Mouse (Mus musculus): ENCODE data around the gene Pard3b. TPM values are rescaled to one million over a fixed set of nuclear protein-coding genes. Genes with fewer than 3 reads are reported as not detected.

Gene Pard3b
- total RNA-seq, 2 experiments from 2014 or later = 12.7 to 21.1 TPM

DNA sequence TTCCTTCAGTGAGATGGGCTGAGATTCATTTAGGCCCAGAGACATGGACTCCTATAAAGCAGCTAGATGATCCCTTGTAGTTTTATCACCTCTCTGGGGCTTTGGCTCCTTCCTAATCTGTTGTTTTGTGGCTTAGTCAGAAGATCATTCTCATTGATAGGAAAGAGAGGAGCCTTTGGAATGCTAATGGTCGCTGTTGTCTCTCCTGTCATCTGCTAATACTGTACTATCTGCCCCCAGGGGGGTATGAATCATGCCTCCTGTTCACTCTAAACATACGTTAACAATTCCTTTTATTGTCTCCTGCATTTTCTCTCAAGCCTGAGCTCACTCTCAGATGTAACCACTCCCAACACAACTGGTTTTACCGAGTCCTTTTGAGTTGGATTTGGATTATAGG lies 759.6 kb downstream of the Pard3b start:
- DNase-seq = no peak

- DNase-seq = no peak
These were observed 760.1 kb downstream of the Pard3b start for GRCm38 (mm10) chr1:62398738-62399137.

DNA sequence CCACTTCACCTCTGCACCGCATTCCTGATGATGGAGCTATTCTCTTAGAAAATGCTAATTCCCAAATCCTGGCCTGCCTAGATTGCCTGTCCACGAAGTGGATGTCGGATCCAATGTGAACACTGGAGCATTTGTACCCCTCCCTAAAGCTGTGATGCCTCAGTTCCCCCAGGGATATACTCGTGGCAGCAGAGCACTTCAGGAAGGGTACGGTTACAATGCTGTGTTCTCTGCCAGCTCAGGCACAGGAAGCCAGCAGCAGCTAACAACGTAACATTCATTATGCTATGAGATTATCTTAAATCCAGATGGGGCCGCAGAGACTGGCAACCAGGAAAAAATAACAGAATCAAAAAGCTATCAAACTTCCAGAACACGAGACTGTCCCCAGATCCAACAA lies 766.4 kb downstream of the Pard3b start:
- no peak for DNase-seq

GRCm38 (mm10) chr1:62411368-62411767 lies 772.7 kb downstream of the Pard3b start:
- no peak for DNase-seq

DNA sequence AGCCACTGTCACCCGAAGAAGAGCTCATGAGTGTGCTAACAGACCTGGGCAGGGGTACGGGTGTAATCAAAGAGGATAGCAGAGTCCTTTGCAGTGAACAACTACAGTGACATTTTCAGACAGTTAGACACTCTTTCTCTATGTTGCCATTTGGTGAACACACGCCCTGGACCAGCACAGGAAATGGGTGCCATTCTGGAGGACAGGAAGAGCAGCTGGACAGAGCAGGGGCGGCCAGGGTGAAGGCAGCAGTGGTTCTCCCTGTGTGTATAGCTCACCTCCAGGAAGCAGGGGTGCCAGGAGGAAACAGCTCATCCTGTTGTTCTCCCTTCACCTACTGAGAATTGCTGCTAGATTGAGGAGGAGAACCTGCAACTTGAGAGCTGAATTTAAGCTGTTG lies 773.4 kb downstream of the Pard3b start:
- DNase-seq = no peak

DNA sequence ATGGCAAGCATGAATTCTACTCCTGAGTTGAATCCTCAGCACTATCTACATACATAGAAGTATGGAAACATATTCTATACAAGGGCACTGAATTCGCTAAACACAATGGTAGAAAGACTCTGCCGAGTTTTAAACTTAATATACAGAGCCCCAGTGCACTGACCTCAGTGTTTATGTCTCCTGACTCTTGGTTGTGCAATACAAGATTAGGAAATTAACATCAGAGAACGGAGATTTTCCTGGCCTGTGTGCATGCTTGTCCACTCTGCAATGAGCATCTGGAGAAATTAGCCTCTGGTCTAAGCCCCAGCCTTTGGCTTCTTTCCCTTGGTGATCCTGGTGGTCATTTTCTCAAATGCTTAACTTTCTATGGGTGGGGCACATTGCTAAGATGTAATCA lies 774.4 kb downstream of the Pard3b start:
- no peak for DNase-seq

GRCm38 (mm10) chr1:62414521-62414920 lies 775.9 kb downstream of the Pard3b start:
- no peak for DNase-seq

DNA sequence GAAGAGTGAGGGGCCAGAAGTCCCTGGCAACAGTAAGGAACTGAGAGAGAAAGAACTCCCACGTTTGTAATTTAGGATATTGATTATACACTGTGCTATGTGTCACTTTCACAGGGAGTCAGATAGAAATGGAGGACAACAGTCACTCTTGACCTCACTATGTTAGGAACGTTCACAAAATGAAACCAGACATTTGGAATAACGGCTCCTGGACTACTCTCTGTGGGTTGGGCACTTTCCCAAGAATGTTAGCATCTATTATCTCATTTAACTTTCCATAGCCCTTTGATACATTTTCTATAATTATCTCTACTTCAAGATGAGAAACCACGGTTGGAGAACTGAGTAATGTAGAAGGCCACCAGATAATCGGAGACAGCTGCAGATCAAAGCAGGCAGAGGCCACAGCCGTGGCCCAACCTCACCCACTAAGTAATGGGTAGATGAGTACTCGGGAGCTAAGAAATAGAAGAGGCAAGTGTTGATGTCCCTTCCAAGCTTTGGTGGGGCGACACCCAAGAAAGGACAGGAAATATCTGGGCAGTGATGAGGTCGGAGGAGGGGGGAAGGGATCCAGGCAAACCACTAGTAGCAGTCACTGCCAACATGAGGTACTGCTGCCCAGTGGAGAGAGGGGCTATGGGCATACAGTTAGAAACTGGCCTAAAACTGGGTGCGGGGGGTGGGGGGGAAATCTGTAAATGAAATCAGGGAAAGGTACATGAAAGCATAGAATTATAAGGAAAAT lies 778.2 kb downstream of the Pard3b start:
- DNase-seq = no peak

GRCm38 (mm10) chr1:62422896-62423650 lies 784.4 kb downstream of the Pard3b start:
- peak; percentile 46 for DNase-seq

DNA sequence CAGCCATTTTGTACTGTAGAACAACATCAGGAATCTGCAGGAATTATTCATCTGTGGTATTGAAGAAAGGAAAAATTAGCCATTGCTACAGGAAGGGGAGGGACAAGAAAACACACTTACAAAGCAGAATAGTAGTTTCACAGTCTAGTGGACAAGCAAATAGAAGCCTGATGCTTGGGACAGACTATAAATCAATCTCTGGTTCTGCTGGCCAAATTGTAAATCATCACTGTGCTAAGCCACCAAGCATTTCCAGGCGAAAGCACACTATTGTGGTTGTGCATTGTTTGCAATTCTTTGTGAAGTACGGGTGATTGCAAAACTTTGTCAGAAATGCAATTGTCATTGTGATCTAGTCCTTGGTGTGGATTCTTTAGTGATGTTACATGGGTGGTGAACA lies 786.7 kb downstream of the Pard3b start:
- DNase-seq = no peak

DNA sequence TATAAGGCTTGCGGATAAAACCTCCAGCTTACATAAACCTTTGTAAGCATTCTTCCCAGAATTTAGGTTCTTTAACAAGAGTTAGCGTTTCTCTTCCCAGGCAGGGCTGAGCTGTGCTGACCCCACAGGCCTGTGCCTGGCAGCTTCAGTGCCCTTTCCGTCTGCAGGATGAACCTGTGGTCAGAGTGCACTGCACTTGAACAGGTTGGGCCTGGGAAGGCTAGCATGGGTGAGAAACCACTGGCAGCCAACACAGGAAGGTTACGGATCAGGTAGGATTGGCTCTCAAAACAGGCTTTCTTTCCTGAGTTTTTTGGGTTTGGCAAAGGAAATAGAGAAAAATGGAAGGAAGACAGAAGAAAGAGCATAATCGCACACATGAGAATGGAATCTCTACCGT lies 790.1 kb downstream of the Pard3b start:
- no peak for DNase-seq

DNA sequence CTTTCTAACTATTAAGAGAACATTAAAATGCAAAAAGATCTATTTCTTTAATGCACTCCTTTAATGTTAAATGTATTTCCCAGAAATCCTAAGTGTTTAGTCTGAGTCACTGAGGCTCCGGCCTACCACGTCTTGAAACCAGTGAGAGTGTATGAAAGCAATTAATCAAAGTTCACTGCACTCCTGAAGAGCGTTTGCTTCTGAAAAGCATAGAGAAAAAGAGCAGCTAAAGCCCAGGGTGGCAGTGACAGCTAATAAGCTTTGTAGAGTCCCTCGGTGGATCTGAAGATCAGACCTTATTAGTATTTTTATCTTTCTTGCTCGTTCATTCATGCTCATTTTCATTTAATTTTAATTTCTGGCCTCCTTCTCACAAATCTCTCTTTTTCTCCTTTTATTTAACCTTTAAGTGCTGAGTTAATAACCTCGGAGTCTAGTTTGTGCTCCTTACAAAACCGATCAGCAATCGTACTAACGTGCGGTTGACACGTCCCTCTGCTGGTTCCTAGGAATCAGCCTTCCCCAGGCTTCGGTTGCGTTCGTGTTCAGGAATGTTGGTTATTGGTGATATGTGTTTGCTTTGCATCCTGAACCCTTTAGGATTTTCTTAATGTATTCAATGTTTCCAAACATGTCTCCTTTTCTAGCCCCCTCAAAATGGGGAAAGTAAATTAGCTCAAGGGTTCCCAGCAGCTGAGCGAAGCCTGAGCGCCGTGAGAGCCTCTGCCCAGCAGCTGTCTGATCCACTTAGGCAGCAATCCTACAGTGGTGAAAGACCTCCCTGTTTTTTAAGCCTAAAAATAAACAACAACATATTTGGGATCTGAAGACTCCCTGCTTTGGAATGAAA lies 790.9 kb downstream of the Pard3b start:
- DNase-seq = no peak

GRCm38 (mm10) chr1:62431054-62431453 lies 792.4 kb downstream of the Pard3b start:
- DNase-seq = no peak

DNA sequence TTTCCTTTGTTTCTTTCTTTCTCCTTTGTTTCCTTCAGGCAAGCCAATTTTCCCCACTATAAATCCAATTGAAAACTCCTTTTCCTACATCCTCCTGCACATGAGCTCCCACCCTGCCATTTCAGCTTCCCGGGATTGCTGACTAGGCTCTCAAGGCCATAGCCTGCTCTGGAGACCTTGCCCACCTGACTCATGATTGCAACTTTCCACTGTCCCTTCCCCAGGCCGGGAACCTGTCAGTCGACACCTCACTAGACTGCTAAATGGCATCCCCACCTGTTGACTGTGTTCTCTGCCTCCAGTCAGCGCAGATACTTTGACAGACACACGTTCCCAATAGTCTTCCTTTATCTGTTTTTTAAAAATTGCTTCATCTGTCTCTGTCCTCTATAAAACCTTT lies 795.3 kb downstream of the Pard3b start:
- peak; percentile 55 for DNase-seq

- no peak for DNase-seq
These were observed 797.2 kb downstream of the Pard3b start for GRCm38 (mm10) chr1:62435844-62436243.

DNA sequence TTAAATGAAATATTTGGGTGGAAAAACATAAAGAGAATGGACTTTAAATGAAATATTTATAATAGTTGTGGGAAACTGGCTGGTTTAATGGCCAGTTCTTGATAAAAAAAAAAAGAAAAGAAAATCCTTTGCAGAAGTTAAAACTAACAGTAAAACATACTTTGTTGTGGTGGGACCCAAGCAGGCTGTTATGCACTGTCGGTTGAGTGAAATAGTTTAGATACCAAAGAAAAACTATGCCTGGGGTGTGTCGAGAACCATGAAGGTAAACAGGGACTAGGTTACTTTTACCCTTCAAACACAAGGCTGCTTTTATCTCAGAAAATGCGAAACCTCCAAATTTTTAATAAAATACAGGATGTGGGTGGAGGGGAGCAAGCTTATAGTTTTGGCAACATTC lies 797.7 kb downstream of the Pard3b start:
- DNase-seq = no peak

- no peak for DNase-seq
These were observed 798.9 kb downstream of the Pard3b start for GRCm38 (mm10) chr1:62437493-62437892.

GRCm38 (mm10) chr1:62444406-62444805 lies 805.8 kb downstream of the Pard3b start:
- no peak for DNase-seq

DNA sequence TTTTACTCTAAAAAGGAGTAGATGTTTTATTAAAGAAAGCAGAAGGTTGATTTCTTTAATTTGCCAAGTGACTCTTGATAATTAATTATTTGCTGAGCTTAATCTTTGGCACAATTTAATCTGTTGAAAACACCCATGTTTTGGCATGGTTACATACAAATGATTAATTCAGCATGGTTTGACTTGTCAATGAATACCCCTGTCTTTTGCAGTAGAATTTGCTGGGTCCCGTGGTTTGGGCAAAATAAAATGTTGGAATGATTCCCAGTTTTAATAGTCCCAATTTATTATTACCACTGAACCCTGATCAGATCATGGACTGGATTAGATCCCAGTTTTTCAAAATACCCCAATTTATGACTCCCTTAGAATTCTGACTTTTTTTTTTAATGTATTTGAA lies 808.2 kb downstream of the Pard3b start:
- no peak for DNase-seq

DNA sequence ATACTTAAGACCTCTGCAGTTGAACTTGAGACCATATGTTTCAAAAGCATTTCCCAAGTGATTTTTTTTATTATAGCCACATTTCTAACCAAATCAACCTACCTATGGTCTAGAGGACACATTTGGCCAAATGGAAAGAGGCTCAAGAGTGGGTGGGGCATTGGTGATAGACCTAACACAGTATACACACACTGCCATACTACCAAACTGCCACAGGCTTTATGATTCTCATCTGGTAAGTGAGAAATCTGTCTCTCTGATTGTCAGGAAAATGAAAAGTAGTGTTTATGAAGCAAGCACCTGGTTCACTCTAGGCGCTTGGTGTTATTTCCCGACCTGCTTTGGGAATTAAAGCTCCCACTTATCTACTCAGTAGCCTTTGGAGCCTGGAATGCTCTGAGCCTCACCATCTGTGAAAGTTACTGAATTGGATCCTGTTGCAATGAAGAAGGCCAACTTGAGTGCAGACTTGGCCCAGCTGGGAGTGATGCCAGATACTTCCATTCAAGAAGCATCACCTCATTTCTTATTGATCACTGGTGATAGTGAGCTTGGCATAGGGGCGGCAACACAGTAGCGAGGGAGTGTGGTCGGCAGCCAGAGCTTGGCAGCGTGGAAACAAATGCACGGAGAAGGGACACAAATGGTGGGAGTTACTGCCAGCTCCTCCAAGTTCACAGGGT lies 810.7 kb downstream of the Pard3b start:
- DNase-seq = no peak

- peak; percentile 2 for DNase-seq
These were observed 826.9 kb downstream of the Pard3b start for GRCm38 (mm10) chr1:62465536-62465935.

GRCm38 (mm10) chr1:62466544-62466943 lies 827.9 kb downstream of the Pard3b start:
- no peak for DNase-seq

Measured in adrenal gland, postnatal 10 days (tissue).